8 mouse cellular contexts compared by ENCODE assay signal in the genomic region with DNA sequence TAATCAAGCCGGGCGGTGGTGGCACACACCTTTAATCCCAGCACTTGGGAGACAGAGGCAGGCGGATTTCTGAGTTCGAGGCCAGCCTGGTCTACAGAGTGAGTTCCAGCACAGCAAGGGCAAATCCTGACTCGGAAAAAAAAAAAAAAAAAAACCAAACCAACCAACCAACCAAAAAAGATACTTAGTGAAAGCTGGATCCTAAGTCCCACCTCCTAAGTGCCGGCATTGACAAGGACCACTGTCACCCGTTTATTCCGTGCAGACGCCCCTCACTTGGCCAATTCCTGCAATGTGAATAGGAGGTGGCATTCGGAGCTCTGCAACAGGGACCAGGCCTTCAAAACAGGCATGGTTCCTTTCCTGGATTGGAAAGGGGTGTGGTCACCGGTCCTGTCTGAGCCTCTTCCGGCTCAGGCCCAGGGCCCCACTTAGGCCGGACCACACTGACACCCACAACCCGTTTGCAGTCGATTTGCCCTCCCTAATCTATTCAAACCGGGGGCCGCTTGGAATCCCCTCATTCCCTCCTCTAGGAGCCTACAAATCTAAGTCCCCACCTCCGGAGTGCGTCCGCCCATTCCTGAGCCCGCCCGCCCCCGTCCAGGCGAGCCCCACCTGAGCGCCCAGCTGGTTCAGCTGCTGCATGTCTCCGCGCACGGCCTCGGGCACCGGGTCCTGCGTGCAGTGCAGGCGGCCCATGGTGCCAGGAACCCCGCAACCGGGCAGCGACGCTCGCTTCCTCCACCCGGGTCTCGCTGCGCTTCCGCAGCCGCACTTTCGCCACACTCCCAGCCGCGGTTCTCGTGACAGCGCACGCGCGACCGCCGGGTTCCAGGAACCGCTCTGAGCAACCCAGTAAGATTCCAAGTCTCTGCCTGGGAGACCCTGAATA. TPM values are rescaled to one million over a fixed set of nuclear protein-coding genes. Genes with fewer than 3 reads are reported as not detected.
A peak's percentile ranks its signal among the peaks of the same experiment; 100 is the strongest.
DNase-seq lines count a peak whose midpoint lies in the region; ATAC-seq lines count a peak whose summit lies in the region.

A gene (minus strand): TSS at position 806 of the 895 bp plus-strand sequence.

- peak; percentile 90 for ATAC-seq in hindbrain, embryonic 12.5 days (ENCODE audit: low FRiP score)

- peak; percentile 85 for DNase-seq in Muller cell, postnatal 12 days (ENCODE audit: inconsistent ontology term)
- DNase-seq in cerebellum, postnatal 10 days = peak; percentile 86 to 93
- DNase-seq in frontal cortex, postnatal 14 days (ENCODE audit: low spot score in 2 of 2) = peak; percentile 61 to 78
- DNase-seq in layer of hippocampus, postnatal 14 days (ENCODE audit: low spot score in 2 of 2) = peak; percentile 76 to 87
- peak; percentile 91 for DNase-seq in lung, postnatal 10 days
- peak; percentile 84 for DNase-seq in ovary, postnatal 14 days (ENCODE audit: low spot score)
- peak; percentile 56 to 88 for DNase-seq in thymus, postnatal 10 days (ENCODE audit: low spot score in 2 of 2)

- no peaks in the 10 kb centered on the region for H3K9me3 ChIP-seq in hindbrain, embryonic 12.5 days (replicated peaks)

- 5% methylated on average over 52 of the region's 53 CpGs for WGBS in hindbrain, embryonic 12.5 days

- H3K4me2 ChIP-seq in hindbrain, embryonic 12.5 days (replicated peaks) = peak within 1 kb of the TSS; percentile 76

- H3K9ac ChIP-seq in hindbrain, embryonic 12.5 days = peak within 1 kb of the TSS; percentile 92

- H3K36me3 ChIP-seq in hindbrain, embryonic 12.5 days = peaks cover 15% of the 10 kb centered on the region

- H3K4me1 ChIP-seq in hindbrain, embryonic 12.5 days = peaks cover 5% of the 10 kb centered on the region

- H3K27ac ChIP-seq in hindbrain, embryonic 12.5 days = peak within 1 kb of the TSS; percentile 92

- no peaks in the 10 kb centered on the region for H3K27me3 ChIP-seq in hindbrain, embryonic 12.5 days

- peak within 1 kb of the TSS; percentile 84 for H3K4me3 ChIP-seq in hindbrain, embryonic 12.5 days

RNA-seq across cellular contexts. Expression of the gene that starts here (rescaled TPM):
- polyA plus RNA-seq in hindbrain, embryonic 12.5 days (2016; fragmentation: Nextera tagmentation; extraction: Ambion mirVana) = 68.6 and 71.8 TPM in 2 replicates
- 10 to 100 TPM; 25.3 to 27.8 TPM for total RNA-seq in layer of hippocampus, postnatal 14 days (2021)

Comparison
In these comparisons a context has a peak if more than half of its experiments do, and no peak if none do; other contexts are left out.
1. Peak in every context shown above with its lines: DNase-seq, ATAC-seq, H3K4me3 ChIP-seq and H3K27ac ChIP-seq.